Mouse (Mus musculus): ENCODE results near the gene Abca9.

Abca9 gene

DNA sequence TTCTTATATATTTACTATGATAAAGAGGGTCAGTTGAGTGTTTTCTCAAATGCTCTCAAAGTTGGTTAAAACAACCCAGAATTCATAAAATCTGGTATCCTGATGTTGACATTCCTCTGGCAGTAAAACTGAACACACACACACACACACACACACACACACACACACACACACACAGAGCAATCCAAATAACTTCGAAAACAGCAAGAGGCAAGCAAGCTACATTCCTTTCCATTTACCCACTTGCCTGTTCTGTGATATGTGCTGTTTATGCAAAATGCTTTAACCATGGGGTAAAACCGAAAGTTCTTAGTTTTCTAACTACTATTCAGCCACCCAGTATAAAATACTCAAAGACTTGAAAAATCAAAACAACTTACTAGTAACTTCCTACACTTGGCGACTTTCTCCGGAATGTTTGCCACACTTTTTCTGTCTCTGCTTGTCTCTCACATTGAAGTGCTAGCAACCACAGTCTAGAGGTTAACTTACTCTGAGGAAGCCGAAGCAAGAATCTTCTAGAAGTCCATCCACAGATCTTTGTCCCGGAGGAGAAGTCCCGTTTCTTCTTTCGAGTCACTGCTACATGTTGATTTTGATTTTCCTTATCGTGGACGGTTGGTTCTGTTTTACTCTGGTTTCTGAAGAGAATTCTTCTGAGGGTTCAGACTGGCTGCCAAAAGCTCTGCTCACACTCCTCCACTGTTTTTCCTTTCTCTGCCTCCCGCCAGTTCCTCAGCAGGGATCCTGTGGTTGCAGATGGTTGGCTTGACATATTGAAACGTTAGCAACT lies at the start of gene Abca9:
Abca9 (minus strand) TSS at position 738 of the 793 bp plus-strand sequence.
- no peak for DNase-seq (ENCODE audit: low read depth, low spot score)

DNA sequence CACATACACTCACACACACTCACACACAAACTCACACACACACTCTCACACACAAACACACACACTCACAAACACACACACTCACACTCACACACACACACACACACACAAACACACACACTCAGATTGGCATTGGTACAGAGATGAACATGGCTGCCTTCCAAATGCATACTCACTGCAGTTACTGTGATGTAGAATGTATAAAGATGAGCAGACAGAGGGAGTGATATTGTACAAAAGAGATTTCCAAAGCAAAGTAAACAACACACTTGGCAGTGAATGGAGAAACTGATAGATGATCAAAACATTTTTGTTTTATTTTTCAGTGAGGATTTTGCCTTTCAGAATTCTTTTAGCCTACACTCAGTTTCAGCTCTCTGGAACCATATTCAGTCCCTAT lies 49.1 kb upstream of the Abca9 start:
- no peak for DNase-seq (ENCODE audit: low read depth, low spot score)

DNA sequence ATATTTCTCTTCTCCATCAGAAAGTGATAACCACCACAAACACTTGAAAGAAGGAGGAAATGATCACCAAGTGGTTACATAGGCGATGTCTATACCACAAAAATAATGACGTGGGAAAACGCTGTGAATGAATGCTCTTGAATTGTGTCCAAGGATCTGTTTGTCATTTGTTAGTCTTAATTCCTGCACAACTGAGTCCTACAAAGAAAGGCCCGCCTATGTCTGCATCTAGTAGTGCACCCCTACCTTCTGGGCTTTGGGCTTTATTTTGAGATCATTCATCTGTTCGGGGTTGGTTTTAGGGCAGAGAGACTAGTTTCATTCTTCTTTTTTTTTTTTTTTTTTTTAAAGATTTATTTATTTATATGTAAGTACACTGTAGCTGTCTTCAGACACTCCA lies 35.9 kb upstream of the Abca9 start:
- no peak for DNase-seq (ENCODE audit: low read depth, low spot score)

DNA sequence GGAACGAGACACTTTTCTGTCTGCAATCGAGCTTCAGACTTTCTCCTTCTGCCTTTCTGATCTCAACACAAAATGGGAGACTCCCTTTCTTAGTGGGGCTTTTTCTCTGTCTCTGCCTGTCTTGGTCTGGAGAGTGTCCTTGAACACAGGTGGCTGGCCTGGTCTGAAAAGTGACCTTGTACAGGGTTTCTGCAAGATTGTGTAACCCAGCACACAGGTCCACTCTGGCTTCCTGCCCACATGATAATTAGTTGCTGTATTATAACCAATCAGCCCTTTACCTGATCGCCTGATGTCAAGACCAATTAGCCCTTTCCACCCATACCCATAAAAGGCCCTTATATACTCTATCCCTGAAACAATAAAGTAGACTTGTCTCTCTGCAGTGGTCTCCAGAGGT lies 30.9 kb upstream of the Abca9 start:
- DNase-seq (ENCODE audit: low read depth, low spot score): no peak

DNA sequence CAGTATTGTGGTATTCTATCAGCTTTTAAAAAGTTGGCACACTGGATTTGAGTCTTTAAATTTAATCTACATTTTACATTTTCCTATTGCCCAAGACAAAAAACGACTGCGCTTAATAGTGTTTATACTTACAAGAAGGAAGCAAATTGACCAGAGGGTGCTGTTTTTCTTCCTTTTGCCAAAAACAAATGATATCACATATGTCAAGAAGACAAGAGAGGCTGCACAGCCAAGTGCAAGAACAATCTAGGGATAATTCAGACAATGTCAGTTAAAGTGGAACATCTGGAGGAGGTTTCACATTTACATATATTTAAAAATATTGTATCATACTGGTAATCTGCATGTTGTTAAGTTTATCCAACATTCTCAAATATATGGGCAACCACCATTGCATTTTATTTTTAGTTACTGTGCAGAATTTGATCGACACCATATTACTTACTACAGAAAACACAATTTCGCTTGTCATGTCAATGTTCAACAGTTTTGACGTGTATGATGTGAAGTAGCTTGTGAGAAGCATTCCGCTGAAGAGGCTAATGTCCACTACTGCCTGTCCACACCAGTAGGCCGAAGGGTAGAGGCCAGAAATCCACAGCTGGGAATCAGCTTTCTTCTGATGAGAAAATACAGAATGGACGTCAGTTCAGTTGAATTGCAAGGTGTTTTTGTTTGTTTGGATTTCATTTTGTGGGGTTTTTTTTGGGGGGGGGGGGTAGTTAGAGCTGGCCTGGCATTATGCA lies 28.7 kb upstream of the Abca9 start:
- DNase-seq (ENCODE audit: low read depth, low spot score): no peak

DNA sequence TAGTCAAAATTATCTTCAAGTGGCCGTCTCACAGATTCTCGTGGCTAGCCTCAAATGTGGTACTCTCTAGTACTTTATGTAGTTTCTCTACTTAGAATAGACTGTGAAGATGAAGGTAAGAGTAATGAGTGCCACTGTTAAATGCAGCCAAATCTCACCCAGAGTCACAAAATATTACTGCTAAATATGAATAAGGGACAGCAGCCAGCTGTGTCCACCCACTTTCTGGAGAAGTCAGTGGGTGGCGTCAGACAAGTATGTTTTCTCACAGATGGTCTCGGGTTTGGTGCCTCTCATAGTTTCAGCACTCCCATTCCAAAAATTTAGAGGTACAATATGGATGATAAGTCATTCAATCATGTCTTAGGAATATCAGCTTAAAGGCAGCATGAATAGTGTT lies 27.3 kb upstream of the Abca9 start:
- DNase-seq (ENCODE audit: low read depth, low spot score): no peak

DNA sequence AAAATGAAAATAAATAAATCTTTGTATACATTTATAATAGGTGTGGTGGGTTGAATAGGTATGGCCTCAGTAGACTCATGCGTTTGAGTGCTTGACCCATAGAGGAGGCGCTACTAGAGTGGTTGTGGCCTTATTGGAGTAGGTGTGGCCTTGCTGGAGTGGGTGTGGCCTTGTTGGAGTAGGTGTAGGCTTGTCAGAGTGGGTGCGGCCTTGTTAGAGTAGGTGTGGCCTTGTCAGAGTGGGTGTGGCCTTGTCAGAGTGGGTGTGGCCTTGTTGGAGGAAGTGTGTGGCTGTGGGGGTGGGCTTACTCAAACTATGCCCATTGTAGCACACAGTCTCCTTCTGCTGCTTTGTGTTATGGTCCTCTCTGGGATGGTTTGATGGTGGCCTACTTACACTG lies 3.2 kb upstream of the Abca9 start:
- DNase-seq (ENCODE audit: low read depth, low spot score): no peak

DNA sequence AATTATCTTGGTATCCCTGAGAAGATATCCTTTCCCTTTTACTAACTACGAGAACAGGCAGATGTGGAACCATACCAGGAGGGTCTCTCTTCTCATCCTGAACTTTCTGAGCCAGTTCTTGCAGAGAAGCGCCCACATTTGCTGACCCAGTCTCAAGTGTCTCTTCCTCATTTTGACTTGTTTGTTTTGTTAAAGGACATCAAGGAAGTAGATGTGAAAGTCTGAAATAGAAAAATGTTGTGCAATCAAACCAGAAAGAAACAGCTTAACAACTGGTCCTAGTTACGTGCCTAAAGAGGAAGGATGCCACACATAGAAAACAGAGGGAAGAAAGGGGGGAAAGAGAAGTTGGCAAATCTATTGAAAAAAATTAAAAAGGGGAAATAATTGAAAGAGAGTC lies 2.2 kb downstream of the Abca9 start:
- DNase-seq (ENCODE audit: low read depth, low spot score): no peak

DNA sequence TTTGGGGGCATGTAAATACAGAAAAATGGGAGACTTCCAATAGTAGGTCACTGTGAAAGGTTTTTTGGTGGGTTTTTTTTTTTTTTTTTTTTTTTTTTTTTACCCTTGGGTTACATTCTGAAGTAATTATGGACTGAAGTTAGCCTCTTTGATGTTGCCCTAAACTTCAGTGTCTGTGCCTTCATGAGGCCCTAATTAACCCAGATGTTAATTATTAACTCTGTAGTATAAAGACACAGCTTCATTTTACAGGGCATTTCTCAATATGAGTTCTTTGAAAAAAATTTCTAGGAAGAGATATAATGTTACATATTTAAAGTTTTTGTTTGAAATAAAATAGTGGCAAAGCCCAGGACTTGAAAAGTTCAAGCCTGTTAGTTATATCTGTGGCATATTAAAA lies 2.6 kb downstream of the Abca9 start:
- no peak for DNase-seq (ENCODE audit: low read depth, low spot score)

DNA sequence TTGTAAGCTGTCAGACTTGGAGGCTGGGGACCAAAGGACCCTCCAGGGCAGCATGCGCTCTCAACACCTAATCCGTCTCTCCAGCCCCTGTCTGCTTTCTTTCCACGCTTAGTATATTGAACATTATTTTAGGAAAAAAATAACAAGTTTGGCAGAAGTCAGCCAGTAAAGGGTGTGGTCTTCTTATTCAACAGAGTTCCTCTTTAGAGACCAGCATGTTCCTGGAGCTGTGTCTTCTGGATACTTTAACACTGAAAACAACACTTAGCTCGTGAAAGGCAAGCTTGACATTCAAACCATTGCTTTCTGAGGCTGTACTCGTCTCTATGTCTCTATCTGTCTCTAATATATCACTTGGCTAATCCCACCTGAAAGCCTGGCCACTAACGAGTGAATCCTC lies 10.9 kb downstream of the Abca9 start:
- no peak for DNase-seq (ENCODE audit: low read depth, low spot score)

DNA sequence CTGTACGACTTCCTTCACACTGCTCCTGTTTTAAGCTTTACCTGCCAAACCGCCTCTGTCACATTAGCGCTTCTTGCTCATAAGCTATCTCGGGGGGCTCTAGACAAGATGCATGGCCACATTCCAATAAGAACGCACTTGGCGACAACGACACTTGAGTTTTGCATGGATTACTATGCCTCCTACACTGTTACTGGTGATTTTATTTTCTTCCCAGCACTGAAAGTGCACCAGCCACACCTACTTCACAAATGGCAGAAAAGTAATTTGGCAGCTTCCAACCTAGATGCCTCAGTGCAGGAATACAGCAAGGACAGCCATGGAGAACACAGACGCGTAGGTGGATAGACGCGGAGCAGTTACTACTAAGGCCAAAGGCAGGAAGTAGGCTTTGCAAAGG lies 12.0 kb downstream of the Abca9 start:
- DNase-seq (ENCODE audit: low read depth, low spot score): no peak

DNA sequence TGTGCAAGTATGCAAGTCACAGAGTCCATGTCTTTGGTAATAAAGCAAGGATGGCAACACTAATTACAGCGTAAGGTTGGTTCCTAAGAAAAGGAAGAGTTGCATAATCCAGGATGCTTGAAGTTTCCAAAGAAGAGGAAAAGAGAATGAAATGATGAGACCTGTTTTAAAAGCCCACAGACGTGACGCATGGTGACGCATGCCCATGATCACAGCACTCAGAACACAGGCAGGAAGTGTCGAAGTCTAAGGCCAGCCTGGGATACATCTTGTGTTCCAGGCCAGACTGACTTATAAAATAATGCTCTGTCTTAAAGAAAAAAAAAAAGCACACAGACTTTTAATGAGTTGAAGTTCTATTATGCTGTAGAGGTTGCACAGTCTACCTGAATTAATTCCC lies 20.4 kb downstream of the Abca9 start:
- DNase-seq (ENCODE audit: low read depth, low spot score): no peak

DNA sequence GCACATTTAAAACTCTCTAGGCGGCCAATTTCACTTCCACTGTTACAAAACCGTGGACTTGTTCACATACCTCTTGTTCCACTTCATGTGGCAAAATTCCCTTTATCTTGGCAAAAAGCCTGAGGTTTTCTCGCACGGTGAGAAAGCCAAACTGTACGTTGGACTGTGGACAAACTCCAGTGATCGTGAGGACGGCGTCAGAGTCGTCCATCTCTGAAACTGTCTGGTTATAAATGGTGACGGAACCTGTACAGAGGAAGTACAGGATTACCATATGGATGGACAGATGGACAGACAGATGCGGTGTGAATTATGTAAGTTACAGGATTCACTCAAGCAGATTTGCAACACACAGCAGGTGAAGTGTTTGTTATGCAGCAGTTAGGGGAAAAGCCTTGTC lies 22.6 kb downstream of the Abca9 start:
- no peak for DNase-seq (ENCODE audit: low read depth, low spot score)

DNA sequence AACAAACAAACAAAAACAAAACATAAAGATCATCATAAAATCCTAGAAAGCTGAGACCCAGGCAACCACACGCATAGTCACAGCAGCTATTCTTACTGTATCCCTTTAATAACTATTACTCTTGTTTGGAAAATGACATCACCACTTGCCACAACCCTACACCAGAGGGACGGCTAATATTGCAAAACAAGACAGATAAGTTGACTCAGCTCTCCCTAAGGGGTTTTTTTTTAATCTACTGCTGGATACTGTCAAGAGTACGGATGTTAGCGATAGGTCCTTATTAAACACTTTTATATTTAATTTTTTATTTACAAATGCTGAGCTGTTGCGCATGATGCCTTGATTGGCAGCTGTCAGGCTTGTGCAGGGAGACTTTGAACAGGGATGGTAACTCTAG lies 37.2 kb downstream of the Abca9 start:
- DNase-seq (ENCODE audit: low read depth, low spot score): no peak

DNA sequence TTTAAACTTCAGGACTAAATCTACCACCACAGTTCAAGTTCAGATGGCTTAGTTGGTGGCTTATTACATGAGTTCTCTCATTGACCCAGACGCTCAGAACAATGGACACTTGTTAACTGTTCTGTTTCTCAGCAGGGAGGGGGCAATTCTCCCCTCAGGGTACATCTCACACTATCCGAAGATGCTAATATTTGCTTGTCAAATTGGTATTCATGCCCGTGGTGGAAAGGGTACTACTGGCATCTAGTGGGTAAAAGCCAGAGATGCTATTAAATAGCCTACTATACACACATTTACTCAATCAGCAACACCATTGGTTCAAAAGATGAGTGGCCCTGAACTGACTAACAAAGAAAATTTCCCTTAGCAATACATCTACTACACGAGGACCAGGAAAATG lies 56.9 kb downstream of the Abca9 start:
- DNase-seq (ENCODE audit: low read depth, low spot score): no peak

DNA sequence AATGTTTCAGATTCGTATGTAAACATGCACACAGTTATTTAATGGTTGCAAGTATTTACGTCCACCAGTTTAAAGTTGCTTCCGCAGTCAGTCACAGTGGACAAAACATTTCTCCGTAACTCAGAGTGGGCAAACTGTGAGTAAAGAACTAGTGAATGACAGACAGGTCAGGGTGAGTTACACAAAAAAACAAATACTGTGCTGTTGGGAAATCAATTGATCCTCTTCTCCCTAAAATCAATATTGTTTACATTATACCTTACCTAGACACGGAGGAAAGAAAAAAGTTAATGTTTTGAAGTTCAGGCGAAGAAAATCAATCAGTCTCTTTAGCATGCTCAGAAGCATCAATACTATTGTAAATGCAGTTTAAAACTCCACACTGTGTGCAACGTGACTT lies 66.6 kb downstream of the Abca9 start:
- no peak for DNase-seq (ENCODE audit: low read depth, low spot score)

DNA sequence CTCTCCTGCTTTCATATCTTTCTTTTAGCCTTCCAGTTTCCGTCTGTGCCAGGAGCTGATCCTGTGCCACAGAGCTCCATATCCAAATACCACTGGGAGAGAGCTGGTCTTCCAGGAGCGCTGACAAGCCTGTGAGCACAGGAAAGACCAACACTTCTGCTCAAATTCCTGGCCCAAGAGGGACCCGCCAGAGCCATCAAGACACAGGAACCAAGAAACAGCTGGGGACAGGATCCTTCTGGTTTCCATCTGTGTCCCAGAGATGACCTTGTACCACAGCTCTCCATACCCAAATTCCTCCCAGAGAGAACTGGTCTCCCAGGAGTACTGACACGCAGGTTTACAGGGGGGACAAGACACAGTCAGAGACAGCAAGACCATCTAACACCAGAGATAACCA lies 69.1 kb downstream of the Abca9 start:
- no peak for DNase-seq (ENCODE audit: low read depth, low spot score)

DNA sequence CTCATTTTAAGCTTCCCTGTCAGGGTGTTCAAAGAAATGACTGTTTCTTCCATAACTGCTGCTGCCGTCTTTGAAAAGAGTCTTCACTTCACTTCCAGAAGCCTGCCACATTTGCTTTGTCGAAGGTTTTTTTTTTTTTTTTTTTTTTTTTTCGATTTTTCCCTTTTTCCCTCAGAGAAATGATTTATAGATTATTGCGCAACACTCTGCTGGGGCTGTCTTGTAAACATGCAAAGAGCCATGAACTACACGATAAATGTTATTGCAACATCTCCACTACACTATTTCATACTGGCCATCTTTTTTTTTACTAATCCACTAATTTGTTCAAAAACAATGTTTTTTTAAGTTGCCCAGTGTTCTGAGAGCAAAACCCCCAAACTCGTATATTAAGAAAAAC lies 70.5 kb downstream of the Abca9 start:
- DNase-seq (ENCODE audit: low read depth, low spot score): no peak

DNA sequence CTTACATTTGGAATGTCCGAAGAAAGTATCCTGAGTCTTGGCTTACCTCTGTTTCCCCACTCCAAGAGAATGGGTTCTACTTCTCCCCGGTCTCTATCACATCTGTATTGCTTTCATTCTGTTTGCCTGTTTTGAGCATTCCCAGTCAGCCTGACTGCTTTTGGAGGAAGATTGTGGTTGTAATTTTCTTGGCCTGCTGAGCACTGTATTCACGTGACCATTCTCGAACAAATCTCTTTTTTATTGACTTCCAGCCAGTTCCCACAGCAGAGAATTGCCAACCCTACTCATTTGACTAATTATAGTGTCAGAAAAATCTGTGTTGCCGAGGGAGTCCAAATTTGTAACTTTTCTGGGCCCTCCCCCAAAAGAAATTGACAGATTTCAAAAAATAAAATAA lies 72.1 kb downstream of the Abca9 start, which contains the start of gene Abca8a:
Abca8a (minus strand) TSS at position 121 of the 400 bp plus-strand sequence.
- DNase-seq (ENCODE audit: low read depth, low spot score): no peak

DNA sequence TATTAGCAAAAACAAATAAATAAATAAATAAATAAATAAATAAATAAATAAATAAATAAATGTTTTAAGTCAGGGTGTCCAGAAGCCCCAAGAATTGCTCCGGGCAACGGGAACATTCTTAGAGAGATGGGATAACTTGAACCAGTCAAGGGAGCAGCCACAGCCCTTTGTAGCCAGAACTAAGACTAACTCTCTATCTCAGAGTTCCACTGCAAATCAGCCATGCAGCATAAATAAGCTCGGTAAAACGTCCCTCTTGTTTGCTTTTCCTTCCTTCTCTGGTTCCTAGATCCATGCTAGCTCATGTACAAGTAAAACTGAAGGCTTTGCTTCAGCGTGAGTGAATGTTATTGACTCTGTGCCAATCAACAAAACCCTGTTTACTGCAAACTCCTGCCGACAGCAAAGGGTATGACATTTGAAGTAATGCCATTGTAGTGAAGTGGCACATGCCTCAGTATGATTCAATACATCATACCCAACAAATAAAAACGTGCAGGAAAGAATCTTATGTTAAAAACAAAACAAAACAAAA lies 73.1 kb downstream of the Abca9 start:
- DNase-seq (ENCODE audit: low read depth, low spot score): no peak

DNA sequence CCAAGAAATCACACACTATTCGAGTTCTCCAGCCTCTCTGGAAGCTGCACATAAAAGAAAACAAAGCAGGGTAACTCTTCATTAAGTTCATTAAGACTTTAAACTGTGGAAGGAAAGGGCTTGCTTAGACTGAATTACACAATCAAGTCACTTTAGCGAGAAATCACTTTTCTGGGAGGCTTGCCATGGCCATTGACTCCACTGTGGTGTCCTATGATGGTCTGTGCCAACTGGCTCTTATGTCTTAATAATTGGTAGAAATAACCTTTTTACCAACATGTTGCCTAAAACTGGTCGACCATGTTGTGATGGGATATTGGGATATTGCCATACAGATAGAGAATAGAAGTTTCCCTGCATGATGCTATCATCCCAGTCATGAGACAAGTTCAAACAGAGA lies 73.8 kb downstream of the Abca9 start:
- DNase-seq (ENCODE audit: low read depth, low spot score): no peak

DNA sequence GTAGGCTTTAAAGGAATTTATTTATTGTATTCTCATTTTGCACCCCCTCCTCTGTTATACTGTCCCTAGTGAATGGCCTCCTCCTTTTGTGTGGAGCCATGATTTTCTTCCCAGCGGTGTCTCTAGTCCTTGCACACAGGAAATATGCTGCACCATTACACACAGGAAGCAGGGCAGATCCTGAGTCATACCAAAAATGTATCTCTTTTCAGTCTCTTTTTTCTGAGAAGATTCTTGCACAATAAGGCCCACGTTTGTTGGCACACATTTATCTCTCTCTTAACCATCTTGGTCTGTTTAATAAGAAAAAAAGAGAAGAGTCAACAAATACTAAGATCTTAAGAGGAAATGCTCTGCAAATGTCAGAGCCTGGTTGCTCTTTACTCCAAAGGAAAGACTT lies 76.7 kb downstream of the Abca9 start:
- no peak for DNase-seq (ENCODE audit: low read depth, low spot score)

DNA sequence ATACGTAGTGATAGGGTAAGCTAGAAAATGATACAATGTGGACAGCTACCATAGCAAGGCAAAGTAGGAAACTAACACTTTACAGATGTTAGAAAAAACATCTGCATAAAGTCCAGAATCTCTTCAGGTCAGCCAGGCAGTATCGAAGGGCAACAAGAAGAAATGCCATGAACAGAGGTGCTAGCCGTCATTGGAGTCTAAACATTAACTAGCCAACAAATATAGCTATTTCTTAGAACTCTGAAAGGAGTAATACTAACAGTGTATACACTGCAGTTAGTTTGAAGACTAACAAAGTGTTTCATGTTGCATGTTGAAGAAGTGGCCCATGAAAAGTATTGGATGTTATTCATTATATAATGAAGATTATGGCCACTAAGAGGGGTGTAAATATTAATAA lies 95.8 kb downstream of the Abca9 start:
- DNase-seq (ENCODE audit: low read depth, low spot score): no peak
